Mouse (Mus musculus): ENCODE data around the gene Khdc1c. TPM values are rescaled to one million over a fixed set of nuclear protein-coding genes. Genes with fewer than 3 reads are reported as not detected.
"Not testable (repeated sequence)": the region's sequence is repeated elsewhere in the genome, so short reads cannot be mapped to it uniquely, and the experiment has no call there.

Khdc1c gene
- not detected in 2 replicates for polyA plus RNA-seq (2014; fragmentation: Nextera tagmentation; extraction: Ambion mirVana)

- not testable (repeated sequence) for H3K4me3 ChIP-seq (ENCODE audit: low read depth, low read length); H3K4me1 ChIP-seq (replicated peaks; ENCODE audit: control insufficient read depth, insufficient read depth, low read length); H3K27ac ChIP-seq (ENCODE audit: low read depth); H3K9ac ChIP-seq (ENCODE audit: low read length); ATAC-seq (replicated peaks; ENCODE audit: low FRiP score, low TSS enrichment, low read depth); DNase-seq (ENCODE audit: low spot score); H3K27me3 ChIP-seq (replicated peaks; ENCODE audit: control insufficient read depth, insufficient read depth, low read length); H3K4me2 ChIP-seq (ENCODE audit: low read length); H3K9me3 ChIP-seq (ENCODE audit: control insufficient read depth, low read length); H3K36me3 ChIP-seq (ENCODE audit: control insufficient read depth, insufficient read depth, low read length)
- 67% methylated on average over 1 of the region's 1 CpGs for WGBS
Measured at GRCm38 (mm10) chr1:21368031-21368430, at the start of gene Khdc1c. TSS of gene Khdc1c (plus strand) at chr1:21368331.

GRCm38 (mm10) chr1:21320271-21320670, 47.9 kb upstream of the Khdc1c start:
- H3K4me3 ChIP-seq (ENCODE audit: low read depth, low read length); DNase-seq (ENCODE audit: low spot score); H3K27me3 ChIP-seq (replicated peaks; ENCODE audit: control insufficient read depth, insufficient read depth, low read length); H3K9me3 ChIP-seq (ENCODE audit: control insufficient read depth, low read length); H3K4me2 ChIP-seq (ENCODE audit: low read length); H3K4me1 ChIP-seq (replicated peaks; ENCODE audit: control insufficient read depth, insufficient read depth, low read length); H3K9ac ChIP-seq (ENCODE audit: low read length); ATAC-seq (replicated peaks; ENCODE audit: low FRiP score, low TSS enrichment, low read depth); H3K36me3 ChIP-seq (ENCODE audit: control insufficient read depth, insufficient read depth, low read length); H3K27ac ChIP-seq (ENCODE audit: low read depth): not testable (repeated sequence)
- 94% methylated on average over 5 of the region's 5 CpGs for WGBS

DNA sequence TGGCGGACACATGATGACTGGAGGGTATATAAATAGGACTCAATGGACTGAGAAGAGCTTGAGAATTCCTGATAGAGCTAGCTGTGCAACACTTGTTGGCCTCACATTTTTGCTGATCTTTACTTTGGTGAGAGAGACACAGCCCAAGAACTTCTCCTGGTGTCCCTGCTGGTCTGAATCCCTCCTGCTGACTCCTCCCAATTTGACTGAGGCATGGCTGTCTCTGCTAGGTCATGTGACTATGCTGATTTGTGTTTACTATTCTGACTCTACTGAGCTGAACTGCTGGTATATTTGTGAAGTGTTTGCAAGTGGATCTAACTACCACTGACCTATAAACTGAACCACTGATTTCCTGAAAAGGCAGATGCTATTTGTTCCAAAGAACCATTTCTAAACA, 46.5 kb upstream of the Khdc1c start:
- Histone ChIP-seq H3K4me3 (ENCODE audit: low read depth, low read length) (no peak overlapping the region), H3K36me3 (ENCODE audit: control insufficient read depth, insufficient read depth, low read length) (no peaks in the 10 kb centered on the region), H3K9me3 (ENCODE audit: control insufficient read depth, low read length) (no peaks in the 10 kb centered on the region), H3K4me1 (replicated peaks; ENCODE audit: control insufficient read depth, insufficient read depth, low read length) (no peaks in the 10 kb centered on the region), H3K27ac (ENCODE audit: low read depth) (no peak overlapping the region), H3K9ac (ENCODE audit: low read length) (no peak overlapping the region), H3K27me3 (replicated peaks; ENCODE audit: control insufficient read depth, insufficient read depth, low read length) (no peaks in the 10 kb centered on the region), H3K4me2 (ENCODE audit: low read length) (no peak overlapping the region)
- WGBS: 93% methylated on average over 1 of the region's 1 CpGs
- ATAC-seq (replicated peaks; ENCODE audit: low FRiP score, low TSS enrichment, low read depth) (no peak), DNase-seq (ENCODE audit: low spot score) (no peak)

- WGBS: 50% methylated on average over 1 of the region's 1 CpGs
- Histone ChIP-seq H3K9me3 (ENCODE audit: control insufficient read depth, low read length) (no peaks in the 10 kb centered on the region), H3K27me3 (replicated peaks; ENCODE audit: control insufficient read depth, insufficient read depth, low read length) (no peaks in the 10 kb centered on the region), H3K4me1 (replicated peaks; ENCODE audit: control insufficient read depth, insufficient read depth, low read length) (no peaks in the 10 kb centered on the region), H3K36me3 (ENCODE audit: control insufficient read depth, insufficient read depth, low read length) (no peaks in the 10 kb centered on the region), H3K4me3 (ENCODE audit: low read depth, low read length) (no peak overlapping the region), H3K27ac (ENCODE audit: low read depth) (no peak overlapping the region), H3K9ac (ENCODE audit: low read length) (no peak overlapping the region), H3K4me2 (ENCODE audit: low read length) (no peak overlapping the region)
- ATAC-seq (replicated peaks; ENCODE audit: low FRiP score, low TSS enrichment, low read depth): no peak
- peak; percentile 41 for DNase-seq (ENCODE audit: low spot score)
Measured at GRCm38 (mm10) chr1:21323996-21324574, 44.0 kb upstream of the Khdc1c start.

DNA sequence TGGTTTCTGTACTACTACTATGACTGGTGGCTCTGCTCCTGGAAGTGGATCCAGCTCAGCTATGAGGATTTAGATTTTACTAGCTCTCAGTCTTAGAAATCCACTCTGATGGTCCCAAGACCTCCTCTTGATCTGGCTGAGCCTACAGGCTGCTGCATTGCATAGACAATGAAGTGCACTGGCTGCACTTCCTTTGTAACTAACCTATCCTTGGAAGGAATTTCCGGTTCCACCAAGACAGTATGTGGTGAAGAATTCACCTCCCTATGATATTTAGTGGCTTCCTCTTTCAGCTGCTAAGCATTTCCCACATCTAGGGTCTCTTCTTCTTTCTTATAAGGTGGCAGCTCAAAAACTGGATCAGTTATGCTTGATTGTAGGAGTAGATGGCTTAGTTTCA, 43.5 kb upstream of the Khdc1c start:
- H3K27ac ChIP-seq (ENCODE audit: low read depth): no peak overlapping the region
- 80% methylated on average over 1 of the region's 1 CpGs for WGBS
- no peak overlapping the region for H3K9ac ChIP-seq (ENCODE audit: low read length)
- peak; percentile 36 for DNase-seq (ENCODE audit: low spot score)
- no peak overlapping the region for H3K4me3 ChIP-seq (ENCODE audit: low read depth, low read length)
- no peaks in the 10 kb centered on the region for H3K36me3 ChIP-seq (ENCODE audit: control insufficient read depth, insufficient read depth, low read length)
- no peak overlapping the region for H3K4me2 ChIP-seq (ENCODE audit: low read length)
- no peak for ATAC-seq (replicated peaks; ENCODE audit: low FRiP score, low TSS enrichment, low read depth)
- no peaks in the 10 kb centered on the region for H3K4me1 ChIP-seq (replicated peaks; ENCODE audit: control insufficient read depth, insufficient read depth, low read length)
- no peaks in the 10 kb centered on the region for H3K27me3 ChIP-seq (replicated peaks; ENCODE audit: control insufficient read depth, insufficient read depth, low read length)
- H3K9me3 ChIP-seq (ENCODE audit: control insufficient read depth, low read length): no peaks in the 10 kb centered on the region

DNA sequence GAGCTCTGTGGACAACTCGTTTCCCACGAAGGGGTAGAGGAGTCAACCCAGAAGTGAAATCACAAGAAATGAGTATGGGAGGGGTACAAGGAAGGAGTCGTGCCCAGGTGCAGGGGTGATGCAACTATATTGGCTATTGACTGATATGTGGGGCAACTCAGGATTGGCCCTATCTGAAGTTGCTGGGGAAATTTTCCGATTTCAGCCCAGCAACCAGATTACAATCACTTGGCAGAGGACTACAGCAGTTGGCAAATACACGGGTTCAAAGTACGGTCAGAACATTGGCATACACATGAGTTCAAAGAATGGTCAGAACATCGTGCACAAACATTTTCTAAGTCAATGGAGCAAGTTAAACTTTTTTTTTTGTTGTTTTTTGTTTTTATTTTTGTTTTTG, 41.4 kb upstream of the Khdc1c start:
- DNase-seq (ENCODE audit: low spot score): peak; percentile 36

DNA sequence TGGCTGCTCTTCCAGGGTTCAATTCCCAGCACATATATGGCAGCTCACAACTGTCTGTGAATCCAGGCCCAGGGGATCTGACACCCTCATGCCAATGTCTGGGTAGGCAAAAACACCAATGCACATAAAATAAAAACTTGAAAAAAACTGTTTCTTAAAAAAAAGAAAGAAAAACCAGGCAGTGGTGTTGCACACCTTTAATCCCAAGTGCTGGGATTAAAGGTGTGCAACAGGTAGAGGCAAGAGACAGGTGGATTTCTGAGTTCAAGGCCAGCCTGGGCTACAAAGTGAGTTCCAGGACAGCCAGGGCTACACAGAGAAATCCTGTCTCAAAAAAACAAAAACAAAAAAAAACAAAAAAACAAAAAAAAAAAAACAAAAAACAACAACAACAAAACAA, 37.0 kb upstream of the Khdc1c start:
- DNase-seq (ENCODE audit: low spot score); H3K4me1 ChIP-seq (replicated peaks; ENCODE audit: control insufficient read depth, insufficient read depth, low read length); H3K9me3 ChIP-seq (ENCODE audit: control insufficient read depth, low read length); H3K36me3 ChIP-seq (ENCODE audit: control insufficient read depth, insufficient read depth, low read length); H3K27ac ChIP-seq (ENCODE audit: low read depth); H3K9ac ChIP-seq (ENCODE audit: low read length); ATAC-seq (replicated peaks; ENCODE audit: low FRiP score, low TSS enrichment, low read depth); H3K4me2 ChIP-seq (ENCODE audit: low read length); H3K4me3 ChIP-seq (ENCODE audit: low read depth, low read length); H3K27me3 ChIP-seq (replicated peaks; ENCODE audit: control insufficient read depth, insufficient read depth, low read length): not testable (repeated sequence)

More for the DNA sequence above, 41.4 kb upstream of the Khdc1c start:
- Histone ChIP-seq H3K27ac (ENCODE audit: low read depth) (no peak overlapping the region), H3K4me3 (ENCODE audit: low read depth, low read length) (no peak overlapping the region), H3K4me1 (replicated peaks; ENCODE audit: control insufficient read depth, insufficient read depth, low read length) (no peaks in the 10 kb centered on the region), H3K27me3 (replicated peaks; ENCODE audit: control insufficient read depth, insufficient read depth, low read length) (no peaks in the 10 kb centered on the region), H3K4me2 (ENCODE audit: low read length) (no peak overlapping the region), H3K9me3 (ENCODE audit: control insufficient read depth, low read length) (no peaks in the 10 kb centered on the region), H3K36me3 (ENCODE audit: control insufficient read depth, insufficient read depth, low read length) (no peaks in the 10 kb centered on the region), H3K9ac (ENCODE audit: low read length) (no peak overlapping the region)
- ATAC-seq (replicated peaks; ENCODE audit: low FRiP score, low TSS enrichment, low read depth): no peak
- WGBS: 92% methylated on average over 7 of the region's 7 CpGs

- no peak for ATAC-seq (replicated peaks; ENCODE audit: low FRiP score, low TSS enrichment, low read depth)
- DNase-seq (ENCODE audit: low spot score): peak; percentile 23
- H3K4me1 ChIP-seq (replicated peaks; ENCODE audit: control insufficient read depth, insufficient read depth, low read length): no peaks in the 10 kb centered on the region
- no peaks in the 10 kb centered on the region for H3K27me3 ChIP-seq (replicated peaks; ENCODE audit: control insufficient read depth, insufficient read depth, low read length)
- H3K9me3 ChIP-seq (ENCODE audit: control insufficient read depth, low read length): no peaks in the 10 kb centered on the region
- WGBS: 79% methylated on average over 16 of the region's 16 CpGs
- H3K9ac ChIP-seq (ENCODE audit: low read length): no peak overlapping the region
- no peaks in the 10 kb centered on the region for H3K36me3 ChIP-seq (ENCODE audit: control insufficient read depth, insufficient read depth, low read length)
- no peak overlapping the region for H3K27ac ChIP-seq (ENCODE audit: low read depth)
- H3K4me2 ChIP-seq (ENCODE audit: low read length): no peak overlapping the region
- no peak overlapping the region for H3K4me3 ChIP-seq (ENCODE audit: low read depth, low read length)
Measured at GRCm38 (mm10) chr1:21333222-21333973, 34.7 kb upstream of the Khdc1c start.

DNA sequence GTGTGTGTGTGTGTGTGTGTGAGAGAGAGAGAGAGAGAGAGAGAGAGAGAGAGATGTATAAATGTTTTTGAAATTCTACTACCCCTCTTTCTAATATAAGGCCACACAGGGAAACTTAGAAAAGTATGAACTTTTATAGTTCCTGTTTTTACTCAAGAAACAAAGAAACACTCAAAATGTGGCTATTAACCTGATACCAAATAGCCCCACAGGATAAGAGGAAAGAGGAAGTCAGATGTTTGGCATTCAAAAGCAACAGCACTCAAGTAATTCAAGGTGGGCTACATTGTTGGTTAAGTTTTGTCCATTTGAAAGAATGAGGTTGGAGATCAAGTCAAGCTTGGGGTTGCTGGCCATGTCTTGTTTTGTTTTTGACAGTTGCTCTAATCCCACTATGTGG, 32.3 kb upstream of the Khdc1c start:
- Histone ChIP-seq H3K4me2 (ENCODE audit: low read length) (no peak overlapping the region), H3K27me3 (replicated peaks; ENCODE audit: control insufficient read depth, insufficient read depth, low read length) (no peaks in the 10 kb centered on the region), H3K27ac (ENCODE audit: low read depth) (no peak overlapping the region), H3K9ac (ENCODE audit: low read length) (no peak overlapping the region), H3K9me3 (ENCODE audit: control insufficient read depth, low read length) (no peaks in the 10 kb centered on the region), H3K4me1 (replicated peaks; ENCODE audit: control insufficient read depth, insufficient read depth, low read length) (no peaks in the 10 kb centered on the region), H3K4me3 (ENCODE audit: low read depth, low read length) (no peak overlapping the region), H3K36me3 (ENCODE audit: control insufficient read depth, insufficient read depth, low read length) (no peaks in the 10 kb centered on the region)
- no peak for ATAC-seq (replicated peaks; ENCODE audit: low FRiP score, low TSS enrichment, low read depth)
- no peak for DNase-seq (ENCODE audit: low spot score)

Measured in intestine, embryonic 14.5 days (tissue).